Mouse (Mus musculus) urinary bladder, adult 2 months (tissue): Measurements from ENCODE around the gene Ddx51. TPM values are rescaled to one million over a fixed set of nuclear protein-coding genes. Genes with fewer than 3 reads are reported as not detected.

ENCODE experiments used
- DNase-seq: peaks from one replicate; pipeline ENCODE4 v3.0.0; 2022; ENCODE audit warnings: low spot score
- polyA plus RNA-seq: library from polyadenylated mRNA; depleted of rRNA; stranded (reverse); fragments of >200 nt; gene quantifications from 2 replicates; pipeline ENCODE4 v1.2.3, GENCODE M21; 2012; rRNA removed

Ddx51 gene
- polyA plus RNA-seq, 1 experiment = 16.7 TPM

DNA sequence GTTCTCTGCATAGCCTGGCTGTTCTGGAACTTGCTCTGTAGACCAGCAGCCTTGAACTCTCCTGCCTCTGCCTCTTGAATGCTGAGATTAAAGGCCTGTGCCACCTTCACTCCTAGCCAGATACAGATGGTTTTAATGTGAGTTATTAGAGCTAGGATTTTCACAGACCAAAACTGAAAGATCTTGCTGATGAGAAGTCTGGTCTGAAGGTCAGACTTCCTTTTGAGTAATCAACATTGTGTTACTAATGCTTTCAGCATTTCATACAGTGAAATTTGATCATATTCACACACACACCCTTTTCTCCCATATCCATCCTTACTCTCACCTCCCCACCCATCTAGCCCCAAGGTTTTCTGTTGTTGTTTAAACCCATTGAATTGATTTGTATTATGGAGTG, 6.4 kb downstream of the Ddx51 start:
- DNase-seq = no peak

DNA sequence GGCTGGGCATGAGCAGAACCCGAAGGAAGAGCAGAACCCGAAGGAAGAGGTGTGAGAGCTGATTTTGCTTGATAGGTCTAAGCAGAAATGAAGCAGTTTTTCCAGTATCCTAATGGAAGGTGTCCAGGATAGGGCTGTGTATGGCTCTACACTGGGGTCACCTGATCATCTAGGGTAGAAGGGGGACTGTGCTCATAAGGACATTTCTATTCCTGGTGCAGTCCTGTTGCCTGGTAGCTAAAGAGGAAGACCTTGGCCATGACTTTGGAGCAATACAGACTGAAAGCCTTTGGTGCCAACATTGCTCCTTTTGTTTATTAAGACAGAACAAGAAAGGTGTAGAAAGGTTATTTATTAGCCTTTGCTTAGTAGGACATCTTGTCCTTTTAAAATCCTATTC, 10.8 kb downstream of the Ddx51 start:
- DNase-seq = no peak

DNA sequence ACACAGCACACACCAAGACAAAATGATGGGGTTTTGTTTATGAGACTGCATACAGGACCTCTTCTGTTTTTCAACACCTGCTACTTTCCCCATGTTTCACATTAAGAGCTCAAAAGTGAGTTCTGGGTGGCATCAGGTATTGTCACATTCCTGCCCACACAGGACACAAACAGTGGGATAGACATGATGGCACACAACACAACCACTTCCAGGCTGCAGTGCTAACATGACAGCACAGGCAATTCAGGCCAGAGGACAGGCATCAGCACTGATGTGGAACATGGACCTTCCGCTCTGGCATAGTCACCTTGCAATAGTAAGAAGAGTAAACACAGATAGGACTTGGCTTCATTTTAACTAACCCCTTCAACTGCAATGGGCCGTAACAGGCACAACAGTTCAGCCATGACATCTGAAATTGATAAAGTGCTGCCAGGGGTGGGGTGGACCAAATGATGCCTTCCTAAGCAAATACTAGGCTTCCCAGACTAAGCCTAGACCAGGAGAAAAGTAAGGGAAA, 11.6 kb downstream of the Ddx51 start:
- DNase-seq = no peak

DNA sequence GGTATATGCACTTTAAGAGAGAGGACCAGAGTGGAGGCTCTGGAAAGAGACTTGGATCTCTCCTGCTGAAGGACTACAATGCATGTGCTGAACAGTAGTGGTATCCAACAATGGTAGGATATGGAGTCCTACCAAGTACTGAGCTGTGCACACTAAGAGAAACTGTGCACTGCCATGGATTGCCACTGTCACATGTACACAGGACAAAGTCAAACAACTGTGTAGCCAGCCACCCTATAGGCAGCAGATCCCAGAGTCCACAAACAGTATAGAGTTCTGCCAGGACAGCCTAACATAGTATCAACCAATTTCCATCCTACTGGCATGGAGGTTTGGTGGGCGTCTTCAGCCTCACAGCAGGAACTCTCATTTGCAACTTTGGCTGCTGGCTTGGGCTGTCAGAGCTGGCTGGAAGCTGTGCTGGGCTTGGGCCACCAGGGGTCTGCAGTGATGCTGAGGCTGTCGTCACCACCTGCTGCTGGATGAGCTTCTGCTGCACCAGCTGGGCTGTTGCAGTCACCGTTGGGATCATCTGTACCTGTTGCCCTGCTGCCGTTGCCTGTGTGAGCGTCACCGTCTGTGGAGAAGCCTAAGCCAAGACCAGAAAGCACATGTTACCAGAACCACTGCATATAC, 12.4 kb downstream of the Ddx51 start:
- DNase-seq = no peak

DNA sequence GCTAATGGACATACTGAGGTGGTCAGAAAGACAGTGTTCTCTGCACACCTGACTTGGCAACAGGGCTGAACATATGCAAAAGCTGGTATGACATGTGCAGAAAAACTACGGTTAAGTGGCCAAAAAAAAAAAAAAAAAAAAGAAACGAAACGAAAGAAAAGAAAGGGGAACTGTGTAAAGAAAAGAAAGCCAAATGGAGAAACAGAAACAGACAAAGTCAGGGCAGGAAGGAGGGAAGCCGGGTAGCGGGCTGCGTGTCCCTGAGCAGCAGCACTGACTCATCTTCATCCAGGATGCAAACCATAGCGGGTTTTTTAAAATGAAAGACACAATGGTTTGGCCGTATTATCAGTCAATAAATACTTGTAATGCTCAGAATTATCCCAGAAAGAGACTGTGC, 28.8 kb downstream of the Ddx51 start:
- DNase-seq = no peak

DNA sequence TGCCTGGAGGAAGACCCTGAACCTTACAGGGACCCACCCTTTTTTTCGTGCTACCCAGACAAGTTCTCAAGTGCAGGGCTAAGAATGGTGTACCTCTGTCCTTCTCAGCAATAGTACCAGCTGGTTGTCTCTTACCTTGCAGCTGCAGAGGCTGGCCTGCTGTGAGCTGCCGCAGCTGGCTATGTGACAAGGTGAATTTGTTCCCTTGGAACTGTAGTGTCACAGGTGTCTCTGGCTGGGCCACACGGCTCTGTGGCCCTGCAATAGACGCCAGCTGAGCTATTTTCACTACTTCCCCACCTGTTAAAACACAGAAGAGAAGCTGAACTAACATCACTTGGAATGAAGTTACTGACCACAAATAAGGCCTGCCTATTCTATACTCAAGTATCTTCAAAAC, 45.4 kb downstream of the Ddx51 start:
- DNase-seq = no peak

DNA sequence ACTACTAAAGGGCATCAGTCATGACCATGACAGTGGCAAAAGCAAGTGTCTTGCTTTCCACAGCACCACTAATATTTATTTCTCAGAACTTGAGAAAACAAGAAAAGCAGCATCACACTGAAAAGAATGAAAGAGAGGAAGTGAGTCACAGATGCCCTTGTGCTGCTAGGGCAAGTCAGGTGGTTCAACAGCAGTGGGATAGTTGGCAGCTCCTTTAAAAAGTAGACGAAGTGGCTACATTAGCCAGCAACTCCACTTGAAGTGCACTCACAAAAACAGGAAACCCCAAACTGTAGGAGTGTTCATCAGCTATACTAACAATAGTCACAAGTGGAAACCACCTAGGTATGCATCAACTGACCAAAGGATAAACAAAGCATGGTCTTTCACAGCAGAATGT, 50.8 kb downstream of the Ddx51 start:
- DNase-seq = no peak

DNA sequence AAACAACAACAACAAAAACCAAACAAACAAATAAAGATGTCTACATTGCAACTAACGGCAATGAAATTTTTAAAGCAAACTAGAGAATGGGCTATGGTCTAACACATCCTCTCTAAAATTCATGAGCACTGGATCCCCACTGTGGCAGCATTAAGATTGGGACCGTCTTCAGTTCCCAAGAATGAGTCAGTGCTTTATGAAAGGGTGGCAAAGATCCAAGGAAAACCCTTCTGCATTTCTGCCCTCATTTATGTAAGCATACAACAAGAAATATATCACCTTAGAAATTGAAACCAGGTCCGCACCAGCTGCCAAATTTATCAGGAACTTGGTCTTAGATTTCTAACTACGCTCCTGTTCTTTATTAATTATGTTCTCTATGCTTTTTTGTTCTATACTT, 56.0 kb downstream of the Ddx51 start:
- DNase-seq = no peak

Other genes starting within 250 kb of the Ddx51 start
- gene Fbrsl1, start 204.9 kb upstream of the Ddx51 start, polyA plus RNA-seq = 22.1 and 36.4 TPM in 2 replicates
- gene Galnt9, start 109.1 kb upstream of the Ddx51 start, polyA plus RNA-seq = 3.9 and 4.0 TPM in 2 replicates
- gene Noc4l, start within 50 bp of the Ddx51 start, polyA plus RNA-seq = 26.8 and 31.1 TPM in 2 replicates
- 13.7 and 22.6 TPM in 2 replicates for gene Ep400, start 117.3 kb downstream of the Ddx51 start, polyA plus RNA-seq
- gene Pus1, start 127.2 kb downstream of the Ddx51 start, polyA plus RNA-seq = 23.2 and 25.6 TPM in 2 replicates
- gene Ulk1, start 156.6 kb downstream of the Ddx51 start, polyA plus RNA-seq = 26.4 and 41.9 TPM in 2 replicates
- gene Hscb, start 186.3 kb downstream of the Ddx51 start, polyA plus RNA-seq = 30.7 and 33.3 TPM in 2 replicates
- 7.8 and 10.9 TPM in 2 replicates for gene Chek2, start 186.5 kb downstream of the Ddx51 start, polyA plus RNA-seq
- gene Ttc28, start 226.4 kb downstream of the Ddx51 start, polyA plus RNA-seq = 4.9 and 10.8 TPM in 2 replicates